Mouse (Mus musculus) testis, postnatal 10 days (tissue): ENCODE measurements around the gene Hes2.

Experiments
- DNase-seq: peaks from one replicate; pipeline ENCODE4 v3.0.0; 2021; ENCODE audit warnings: low spot score

Hes2 gene

DNA sequence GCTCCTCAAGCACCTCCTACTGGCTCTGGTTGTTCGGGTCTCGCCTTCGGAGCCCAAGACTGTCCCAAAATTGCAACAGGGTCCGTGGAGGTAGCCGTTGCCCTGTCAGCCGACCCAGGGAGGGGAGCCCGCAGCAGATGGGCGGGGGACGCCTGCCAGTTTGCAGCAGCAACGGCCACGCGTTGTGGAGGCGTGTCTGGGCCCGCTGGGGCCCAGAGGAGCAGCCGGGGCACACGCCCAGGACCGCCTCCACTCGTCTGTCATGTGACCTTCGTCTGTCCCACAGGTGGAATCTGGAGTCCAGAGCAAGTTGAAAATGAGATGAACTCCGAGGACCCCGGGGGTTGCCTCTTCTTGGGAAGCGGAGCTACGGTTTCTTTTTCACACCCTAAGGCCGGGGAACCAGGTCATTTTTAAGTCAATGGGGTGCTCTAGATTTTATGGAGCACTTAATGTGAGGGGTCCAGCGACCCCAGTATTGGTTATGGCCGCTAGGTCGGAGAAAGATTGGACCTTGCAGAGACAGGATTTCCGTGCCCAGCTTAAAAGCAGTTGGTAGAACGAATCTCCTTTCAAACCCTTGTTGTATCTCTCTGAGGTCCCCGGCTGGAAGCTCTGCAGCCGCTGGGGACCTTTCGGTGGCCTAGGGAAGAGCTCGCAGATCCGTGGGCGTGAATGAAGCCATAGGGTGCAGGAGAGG is at the start of gene Hes2:
Hes2 (plus strand) TSS at position 283 of the 700 bp plus-strand sequence.
- no peak for DNase-seq

DNA sequence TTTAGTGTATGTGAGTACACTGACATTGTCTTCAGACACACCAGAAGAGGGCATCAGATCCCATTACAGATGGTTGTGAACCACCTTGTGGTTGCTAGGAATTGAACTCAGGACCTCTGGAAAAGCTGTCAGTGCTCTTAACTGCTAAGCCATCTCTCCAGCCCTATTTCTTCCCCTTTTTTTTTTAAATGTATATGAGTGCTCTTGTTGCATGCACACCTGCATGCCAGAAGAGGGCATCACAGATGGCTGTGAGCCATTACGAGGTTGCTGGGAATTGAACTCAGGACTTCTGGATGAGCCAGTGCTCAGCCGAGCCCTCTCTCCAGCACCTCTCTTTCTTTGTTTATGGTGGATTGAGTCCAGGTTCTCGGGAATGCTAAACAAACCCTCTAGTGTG is 49.2 kb upstream of the Hes2 start:
- no peak for DNase-seq

DNA sequence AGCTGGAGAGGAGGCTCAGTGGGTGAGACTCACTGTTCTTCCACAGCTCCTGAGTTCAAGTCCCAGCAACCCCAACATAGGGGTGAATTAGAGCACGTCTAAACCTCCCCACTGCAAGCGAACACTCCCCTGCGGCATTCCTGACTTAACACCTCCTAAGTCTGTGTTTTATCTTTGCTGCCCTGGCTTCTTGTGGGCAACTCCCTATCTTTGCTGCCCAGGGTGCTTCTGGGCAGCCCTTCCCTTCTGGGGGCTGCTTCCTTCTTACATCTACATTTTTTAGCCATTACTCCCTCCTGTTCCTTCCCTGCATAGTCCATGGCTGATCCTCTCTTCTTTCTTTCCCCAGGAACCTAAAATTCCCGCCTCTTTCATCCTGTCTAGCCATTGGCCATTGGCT is 48.0 kb upstream of the Hes2 start:
- no peak for DNase-seq

DNA sequence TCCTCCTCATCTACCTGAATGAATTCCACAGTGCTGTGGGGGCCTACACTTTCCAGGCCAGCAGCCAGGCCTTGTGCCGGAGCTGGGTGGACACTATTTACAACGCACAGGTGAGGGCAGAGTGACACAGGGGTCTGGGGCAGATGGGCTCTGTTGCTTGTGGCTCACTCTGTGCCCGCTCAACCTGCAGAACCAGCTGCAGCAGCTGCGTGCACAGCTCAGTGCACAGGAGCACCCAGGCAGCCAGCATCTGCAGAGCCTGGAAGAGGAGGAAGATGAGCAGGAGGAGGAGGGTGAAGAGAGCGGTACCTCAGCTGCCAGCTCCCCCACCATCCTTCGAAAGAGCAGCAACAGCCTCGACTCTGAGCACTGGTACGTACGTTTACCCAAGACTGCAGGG is 46.3 kb upstream of the Hes2 start:
- no peak for DNase-seq

DNA sequence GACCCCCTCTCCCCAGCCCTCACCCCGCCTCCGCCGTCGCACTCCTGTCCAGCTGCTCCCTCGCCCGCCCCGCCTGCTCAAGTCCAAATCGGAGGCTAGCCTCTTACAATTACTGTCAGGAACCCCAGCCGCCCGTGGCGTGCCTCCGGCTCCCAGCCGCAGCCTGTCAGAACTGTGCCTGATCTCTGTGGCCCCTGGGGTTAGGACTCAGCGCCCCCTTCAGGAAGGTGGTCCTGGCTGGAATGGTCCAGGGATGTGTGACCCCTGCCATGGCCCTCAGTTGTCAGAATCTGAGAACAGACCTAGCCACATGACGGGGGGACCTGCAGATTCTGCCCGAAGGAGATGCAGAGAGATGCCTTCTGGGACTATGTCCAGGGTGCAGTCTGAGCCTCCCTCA is 44.6 kb upstream of the Hes2 start:
- no peak for DNase-seq

DNA sequence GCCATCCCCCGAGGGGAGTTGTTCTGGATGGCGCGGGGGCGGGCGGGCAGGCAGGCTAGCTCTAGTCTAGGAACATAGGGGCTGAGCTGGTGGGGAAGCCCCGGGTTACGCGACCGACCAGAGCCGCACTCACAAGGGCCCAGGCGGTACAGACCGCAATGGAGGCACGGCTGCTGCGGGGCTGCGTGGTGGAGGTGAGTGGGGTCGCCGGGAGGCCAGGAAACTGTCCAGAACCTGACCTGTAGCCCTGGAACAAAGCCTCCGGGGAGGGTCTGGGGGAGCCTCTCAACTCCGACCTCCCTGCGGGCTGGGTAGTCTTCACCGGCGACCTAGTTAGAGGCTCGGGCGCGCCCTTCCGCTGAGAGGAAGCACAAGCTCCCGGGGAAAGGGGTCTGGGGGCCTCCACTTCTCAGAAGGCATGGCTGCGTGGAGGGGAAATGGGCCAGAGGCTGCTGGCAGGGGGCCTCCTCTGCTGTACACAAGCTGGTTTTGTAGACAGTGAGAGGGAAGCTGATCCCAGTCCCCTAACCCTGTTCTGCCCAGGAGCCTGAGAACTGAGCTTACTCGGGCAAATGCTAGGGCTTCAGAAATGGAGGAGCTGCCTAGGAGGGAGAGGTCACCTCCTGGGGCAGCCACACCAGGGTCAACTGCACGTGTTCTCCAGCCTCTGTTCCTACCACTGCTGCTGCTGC is 42.6 kb upstream of the Hes2 start, which contains the start of gene Tnfrsf25:
Tnfrsf25 (plus strand) TSS at position 14 of the 692 bp plus-strand sequence.
- DNase-seq, result no peak

DNA sequence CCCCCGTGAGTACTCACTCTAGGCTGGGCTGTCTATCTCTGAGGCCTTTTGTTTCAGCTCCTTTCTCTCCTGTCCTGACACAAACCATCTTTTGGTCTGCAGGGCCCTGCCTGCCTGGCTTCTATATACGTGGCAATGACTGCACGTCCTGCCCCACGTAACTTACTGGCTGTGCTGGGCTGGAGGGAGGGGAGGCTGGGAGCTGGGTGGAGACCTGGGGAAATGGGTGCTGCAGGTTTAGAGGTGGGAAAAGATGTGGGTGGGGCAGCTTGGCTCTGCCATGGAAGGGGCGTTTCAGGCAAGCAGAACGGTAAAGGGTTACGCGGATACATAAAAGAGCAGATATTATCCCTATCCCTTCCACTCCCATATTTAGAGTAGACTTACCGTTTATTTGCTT is 41.1 kb upstream of the Hes2 start:
- DNase-seq, result no peak

DNA sequence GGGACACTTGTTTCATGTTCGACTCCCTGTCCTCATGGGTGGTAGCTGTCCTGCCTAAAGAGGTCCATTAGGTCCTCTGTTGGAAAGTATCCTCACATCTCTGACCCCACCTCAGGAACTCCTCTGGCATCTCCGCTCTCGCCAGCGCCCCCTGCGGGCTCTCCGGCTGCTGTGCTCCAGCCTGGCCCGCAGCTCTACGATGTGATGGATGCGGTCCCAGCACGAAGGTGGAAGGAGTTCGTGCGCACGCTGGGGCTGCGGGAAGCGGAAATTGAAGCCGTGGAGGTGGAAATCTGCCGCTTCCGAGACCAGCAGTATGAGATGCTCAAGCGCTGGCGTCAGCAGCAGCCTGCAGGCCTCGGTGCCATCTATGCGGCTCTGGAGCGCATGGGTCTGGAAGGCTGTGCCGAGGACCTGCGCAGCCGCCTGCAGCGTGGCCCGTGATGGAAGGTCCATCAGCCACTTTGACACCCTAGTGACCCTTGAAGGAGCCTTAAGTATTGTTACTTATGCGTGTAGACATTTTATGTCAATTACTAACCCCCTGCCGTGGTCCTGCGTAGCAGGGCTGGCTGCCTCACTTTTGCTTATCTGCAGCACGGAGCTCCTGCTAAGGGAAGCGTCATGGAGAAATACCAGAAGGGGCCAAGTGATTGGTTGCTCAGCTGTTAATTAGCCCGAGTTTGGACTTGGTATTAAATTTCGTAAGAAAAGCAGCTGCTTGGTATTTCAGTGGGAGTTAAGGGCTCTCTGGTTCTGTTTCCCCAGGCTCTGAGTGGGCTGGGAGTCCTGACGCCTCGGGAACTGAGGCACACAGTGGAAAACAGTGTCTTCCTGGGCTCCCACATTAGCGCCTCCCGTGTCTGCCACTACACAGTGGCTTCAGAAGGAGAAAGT is 39.0 kb upstream of the Hes2 start:
- DNase-seq, result peak; percentile 84

DNA sequence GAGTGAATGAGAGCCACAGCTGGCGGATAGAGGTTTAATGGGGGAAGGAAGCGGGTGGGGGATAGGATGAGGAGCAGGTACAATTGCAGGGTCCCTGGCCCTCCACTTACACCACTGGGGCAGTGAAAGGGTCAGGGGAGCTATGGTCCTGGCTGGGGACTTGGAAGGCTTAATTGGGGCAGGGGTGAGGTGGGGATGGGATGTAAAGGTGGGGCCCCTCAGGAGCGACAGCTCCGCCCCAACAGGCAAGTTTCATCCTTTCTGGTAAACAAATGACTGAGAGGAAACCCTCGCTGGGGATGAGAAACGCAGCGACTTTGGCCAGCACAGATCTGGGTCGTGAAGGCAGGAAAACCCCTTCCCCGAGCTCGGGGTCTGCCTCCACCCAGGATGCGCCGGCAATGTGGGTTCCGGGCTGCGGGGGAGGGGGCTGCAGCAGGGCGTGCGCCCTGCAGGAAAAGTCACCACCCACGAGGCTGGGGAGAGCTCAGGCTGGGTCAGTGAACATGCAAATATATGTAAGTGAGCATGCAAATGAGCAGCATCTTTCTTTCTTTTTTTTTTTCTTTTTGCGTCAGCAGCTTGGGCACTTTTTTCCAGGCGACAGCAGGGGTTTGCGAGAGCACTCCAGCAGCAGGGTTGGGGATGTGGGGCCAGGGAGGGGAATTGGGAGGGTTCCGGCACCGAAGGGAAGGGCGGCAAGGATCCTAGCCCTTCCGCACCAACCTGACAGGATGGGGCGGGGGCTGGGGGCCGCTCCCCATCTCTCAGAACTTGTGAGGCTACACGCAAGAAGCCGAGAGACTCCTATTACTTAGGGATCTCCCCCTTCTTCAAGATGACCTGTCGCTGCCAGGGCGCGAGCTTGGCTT is 38.1 kb upstream of the Hes2 start:
- DNase-seq, result peak; percentile 48

DNA sequence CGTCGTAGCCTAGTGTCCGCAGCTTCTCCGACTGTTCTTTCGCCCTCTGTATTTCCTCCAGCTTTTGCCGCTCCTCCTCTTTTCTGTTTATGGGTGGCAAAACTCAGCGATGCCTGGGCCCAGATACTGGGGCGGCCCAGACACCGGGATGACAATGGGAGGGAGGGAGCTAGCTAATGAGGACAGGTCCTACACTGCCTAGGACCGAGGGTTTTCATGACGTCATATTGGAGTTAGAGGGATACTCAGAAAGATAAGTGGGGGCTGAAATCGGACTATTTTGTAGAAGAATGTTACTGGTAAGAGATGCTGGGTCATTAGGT is 37.5 kb upstream of the Hes2 start:
- no peak for DNase-seq

DNA sequence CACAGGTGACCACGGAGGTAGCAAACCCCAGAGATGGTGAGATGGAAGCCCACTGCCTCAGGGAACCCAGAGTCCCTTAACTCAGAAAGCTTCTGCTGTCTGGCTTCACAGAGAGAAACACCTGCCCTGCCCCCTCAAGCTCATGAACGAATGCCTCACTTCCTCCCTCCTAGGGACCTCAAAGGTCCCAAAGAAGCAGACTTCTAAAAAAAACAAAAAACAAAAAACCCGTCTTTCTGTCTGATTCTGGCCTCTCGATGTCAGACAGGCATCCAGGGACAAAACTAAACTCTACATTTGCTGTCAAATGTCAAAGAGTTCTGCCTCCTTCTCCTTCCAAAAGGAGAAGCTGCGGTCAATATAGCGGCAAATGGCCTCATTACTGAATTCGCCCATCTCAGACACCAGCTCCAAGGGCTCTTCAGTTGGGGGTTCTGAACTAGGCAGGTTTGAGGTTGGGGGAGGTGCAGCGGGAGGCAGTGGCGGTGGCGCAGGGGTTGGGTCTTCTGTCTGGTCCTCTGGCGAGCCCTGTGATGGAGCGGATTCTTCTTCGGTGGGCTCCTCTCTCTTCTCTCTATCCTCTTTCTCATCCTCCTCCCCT is 34.2 kb upstream of the Hes2 start:
- no peak for DNase-seq

DNA sequence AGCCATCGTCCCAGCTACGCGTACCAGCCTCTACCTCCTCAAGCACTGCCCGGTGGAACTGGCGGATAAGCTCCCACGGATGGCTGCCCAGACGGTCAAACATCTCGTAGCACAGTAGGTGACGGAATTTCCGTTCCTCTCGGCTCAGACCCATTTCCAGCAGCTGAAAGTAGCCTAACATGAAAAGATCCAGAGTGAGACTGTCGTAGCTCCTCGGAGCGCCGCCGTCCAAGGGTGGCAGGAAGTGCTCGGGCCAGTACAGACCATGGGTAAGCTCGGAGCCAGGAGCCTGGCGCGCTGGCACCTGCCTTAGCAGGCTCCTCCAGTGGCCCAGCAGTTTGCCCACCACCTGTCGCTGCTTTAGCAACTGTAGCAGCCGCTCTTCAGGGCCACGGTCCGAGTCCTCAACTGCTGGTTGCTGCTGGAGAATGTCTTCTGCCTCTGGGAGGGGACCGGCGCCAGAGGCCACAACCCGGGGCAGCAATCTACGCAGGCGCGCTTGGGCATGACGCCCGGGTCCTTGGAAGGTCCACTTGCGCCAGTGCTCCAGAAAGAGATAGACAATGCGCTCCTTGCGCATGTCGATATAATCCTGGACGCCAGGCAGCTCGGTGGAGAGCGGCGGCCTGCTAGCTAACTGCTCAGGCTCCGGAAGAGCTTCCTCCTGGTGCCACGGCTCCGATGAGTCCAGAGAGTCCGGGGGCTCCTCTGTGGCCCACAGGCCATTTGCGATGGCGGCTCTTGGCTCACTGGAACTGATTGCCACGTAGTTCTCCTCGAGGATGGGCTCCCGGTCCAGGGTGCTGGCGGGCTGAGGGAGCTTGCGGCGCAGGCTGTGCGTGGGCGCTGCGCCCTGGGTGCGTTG is 33.3 kb upstream of the Hes2 start:
- DNase-seq, result peak; percentile 76

DNA sequence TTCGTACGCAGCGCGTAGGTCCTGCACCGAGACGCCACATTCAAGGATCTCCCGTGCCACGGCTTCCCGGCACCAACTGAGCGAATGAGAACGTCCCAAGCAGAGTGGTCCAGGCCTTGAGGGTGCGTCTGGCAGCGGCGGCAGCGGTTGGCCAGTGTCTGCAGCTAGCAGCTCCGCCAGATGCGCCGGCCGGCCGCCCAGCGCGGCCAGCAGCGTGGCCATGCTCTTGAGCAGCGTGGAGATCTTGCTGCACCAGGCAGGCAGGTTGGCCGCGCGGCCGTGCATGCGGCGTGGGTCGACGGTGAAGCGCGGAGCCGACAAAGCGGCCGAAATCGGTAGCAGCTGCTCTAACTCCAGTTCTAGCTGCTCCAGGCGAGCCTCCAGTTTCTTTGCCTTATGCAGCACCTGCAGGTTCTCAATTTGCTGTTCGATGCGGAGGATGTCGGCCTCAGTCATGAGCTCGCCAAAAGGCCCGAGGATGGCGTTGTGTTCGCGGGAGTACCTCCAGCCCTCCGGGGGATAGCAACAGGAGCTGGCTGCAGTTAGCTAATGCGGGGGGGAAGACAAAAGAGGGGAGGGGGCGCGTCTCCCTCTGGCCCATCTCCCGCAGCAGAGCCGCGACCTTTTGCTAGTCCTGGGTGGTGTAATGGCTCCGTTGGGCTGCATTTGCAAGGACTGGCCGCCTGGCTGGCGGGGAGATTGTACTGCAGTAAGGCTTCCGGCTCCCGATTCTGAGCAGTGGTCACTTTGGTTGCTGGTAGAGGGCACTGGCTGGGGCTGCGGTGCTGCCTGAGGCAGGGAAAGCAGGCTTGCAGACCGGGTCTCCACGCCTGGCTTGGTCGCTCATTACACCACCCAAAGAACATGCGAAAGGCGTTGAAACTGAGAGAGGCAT is 32.4 kb upstream of the Hes2 start:
- DNase-seq, result no peak

DNA sequence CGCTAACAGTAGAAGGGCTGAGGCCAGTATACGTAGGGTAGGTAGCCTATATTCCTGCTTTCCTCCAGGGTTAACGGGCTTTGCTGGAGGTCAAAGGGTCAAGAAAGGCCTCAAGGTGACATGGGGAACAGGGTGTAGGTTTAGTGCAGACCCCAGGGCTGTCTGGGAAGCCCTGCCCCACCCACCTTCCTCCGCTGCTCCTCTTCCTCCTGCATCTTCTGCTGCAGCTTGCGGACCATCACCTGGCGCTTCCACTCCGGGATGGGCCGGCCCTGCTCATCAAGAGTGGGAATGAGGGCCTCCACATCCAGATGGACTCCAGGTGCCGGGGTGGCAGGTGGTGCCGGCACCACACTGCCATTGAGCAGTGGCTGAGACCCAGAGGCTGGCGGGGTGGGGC is 30.8 kb upstream of the Hes2 start:
- no peak for DNase-seq

DNA sequence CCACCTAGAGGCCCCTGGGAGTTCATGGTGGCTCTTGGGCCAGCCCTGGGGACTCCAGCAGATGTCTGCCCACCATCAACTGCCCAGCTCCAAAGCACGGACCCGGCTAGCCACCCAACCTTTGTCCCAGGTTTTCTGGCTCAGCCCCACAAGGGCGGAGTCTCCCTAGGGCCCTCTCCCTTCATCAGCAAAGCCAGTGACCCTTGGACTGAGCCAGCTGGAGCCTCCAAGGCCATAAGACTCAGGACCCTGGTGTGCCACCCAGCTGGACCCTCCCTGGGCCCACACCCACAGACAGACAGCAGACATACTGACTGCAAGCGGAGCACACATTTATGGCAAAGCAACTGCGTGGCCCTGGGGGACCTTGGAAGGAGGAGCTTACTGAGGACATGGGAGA is 29.9 kb upstream of the Hes2 start:
- no peak for DNase-seq

DNA sequence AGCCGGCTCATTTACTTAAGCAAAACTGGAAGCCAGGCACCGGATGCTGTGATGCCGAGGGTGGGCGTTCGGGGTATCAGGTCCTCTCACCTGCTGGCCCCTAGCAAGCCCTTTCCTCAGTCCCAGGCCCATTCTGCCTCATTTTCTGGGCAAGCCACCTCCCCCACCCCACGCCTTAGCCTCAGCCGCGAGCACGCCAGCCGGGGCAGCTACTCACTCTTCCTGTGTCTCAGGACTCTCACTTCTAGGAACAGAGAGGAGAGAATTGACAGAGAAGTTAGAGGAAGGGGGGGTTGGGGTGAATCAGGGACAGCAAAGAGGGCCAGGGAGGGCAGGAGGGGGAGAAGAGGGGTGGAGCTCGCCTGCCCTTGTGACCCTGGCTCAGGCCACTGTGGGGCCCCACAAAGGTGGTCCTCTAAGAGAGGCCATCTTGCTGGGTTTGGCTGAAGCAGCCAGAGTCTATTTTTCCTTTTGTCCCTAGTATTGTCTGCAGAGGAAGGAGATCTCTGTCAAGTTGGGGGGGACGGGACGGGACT is 29.2 kb upstream of the Hes2 start:
- no peak for DNase-seq

DNA sequence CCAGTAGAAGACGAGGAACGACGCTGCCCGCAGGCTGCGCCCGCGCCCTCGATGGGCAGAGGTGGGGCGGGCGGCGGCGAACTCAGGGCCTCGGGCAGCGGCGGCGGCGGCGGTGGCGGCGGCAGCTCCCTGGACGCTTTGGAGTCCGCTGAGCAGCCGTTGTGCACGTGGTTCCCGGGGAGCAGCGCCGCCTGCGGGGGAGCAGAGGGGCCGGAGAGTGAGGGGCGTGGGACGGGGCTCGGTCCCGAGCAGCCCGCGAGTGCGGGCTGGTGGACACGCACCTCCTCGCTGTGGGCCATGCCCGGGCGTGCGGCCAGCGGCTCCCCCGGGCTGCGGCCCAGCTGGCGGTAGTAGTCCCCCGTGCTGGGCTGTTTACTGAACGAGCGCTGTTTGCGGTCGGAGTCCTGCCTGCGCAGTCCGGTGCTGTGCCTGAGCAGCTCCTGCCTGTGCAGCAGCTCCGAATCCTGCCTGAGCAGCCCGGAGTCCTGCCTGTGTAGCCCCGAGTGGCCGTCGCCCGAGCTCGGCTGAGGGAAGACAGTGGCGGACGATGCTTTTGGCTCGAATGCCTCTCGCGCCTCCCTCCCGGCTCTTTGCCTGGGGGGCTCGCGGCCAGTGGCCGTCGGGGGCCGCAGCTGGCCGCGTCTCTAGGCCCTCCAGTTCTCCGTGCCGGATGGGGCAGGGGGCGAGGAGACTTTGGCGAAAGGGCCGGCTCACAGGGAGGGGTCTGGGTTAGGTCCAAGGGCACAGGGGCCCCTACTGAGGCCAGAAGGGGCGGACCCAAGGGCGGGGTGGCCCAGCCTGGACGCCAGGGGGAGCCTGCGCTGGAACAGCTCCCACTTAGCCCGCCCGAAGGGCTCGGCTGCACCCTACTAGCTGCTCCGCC is 27.7 kb upstream of the Hes2 start:
- DNase-seq, result peak; percentile 83
